Mouse (Mus musculus): ENCODE measurements around the gene Notch3. TPM values are rescaled to one million over a fixed set of nuclear protein-coding genes. Genes with fewer than 3 reads are reported as not detected.

The Notch3 gene
- total RNA-seq, 2 experiments from 2014 or later = 5.2 to 8.8 TPM

DNA sequence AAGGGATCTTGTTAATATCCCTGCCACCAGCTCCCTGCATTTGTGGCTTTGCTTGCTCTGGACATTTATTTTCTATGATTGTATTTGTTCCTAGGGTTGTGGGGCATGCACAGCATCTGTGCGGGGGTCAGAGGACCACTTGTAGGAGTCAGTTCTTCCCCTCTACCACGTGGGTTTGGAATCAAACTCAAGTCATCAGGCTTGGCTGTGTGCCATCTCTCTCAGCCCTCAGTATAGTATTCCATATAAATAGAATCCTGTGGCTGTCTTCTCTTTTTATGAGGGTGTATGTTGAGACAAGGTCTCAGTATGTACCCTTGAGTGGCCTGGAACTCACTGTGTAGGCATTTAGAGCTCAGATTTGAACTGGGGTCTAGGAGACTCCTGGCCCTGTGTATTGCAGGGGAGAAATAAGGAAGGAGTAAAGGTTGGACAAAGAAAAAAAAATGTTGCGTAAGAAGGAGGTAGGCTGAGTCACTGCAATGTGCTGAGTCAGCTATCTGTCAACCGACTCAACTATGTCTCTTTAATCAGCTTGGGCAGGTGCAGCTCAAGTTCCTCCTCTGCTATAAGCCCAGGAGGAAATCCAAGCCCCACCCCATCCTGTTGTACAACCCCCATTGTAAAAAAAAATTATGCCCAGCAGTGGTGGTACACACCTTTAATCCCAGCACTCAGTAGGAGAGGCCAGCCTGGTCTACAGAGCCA, 3.0 kb upstream of the Notch3 start:
- no peak for DNase-seq (ENCODE audit: low spot score in 2 of 2)

GRCm38 (mm10) chr17:32165803-32166595, 653 bp downstream of the Notch3 start:
- peak in 1 of 2 experiments; percentile 37 for DNase-seq (ENCODE audit: low spot score in 2 of 2)

- DNase-seq (ENCODE audit: low spot score in 2 of 2) = no peak
These were observed 1.3 kb downstream of the Notch3 start for GRCm38 (mm10) chr17:32165266-32165802.

GRCm38 (mm10) chr17:32164780-32165179, 1.9 kb downstream of the Notch3 start:
- no peak for DNase-seq (ENCODE audit: low spot score in 2 of 2)

DNA sequence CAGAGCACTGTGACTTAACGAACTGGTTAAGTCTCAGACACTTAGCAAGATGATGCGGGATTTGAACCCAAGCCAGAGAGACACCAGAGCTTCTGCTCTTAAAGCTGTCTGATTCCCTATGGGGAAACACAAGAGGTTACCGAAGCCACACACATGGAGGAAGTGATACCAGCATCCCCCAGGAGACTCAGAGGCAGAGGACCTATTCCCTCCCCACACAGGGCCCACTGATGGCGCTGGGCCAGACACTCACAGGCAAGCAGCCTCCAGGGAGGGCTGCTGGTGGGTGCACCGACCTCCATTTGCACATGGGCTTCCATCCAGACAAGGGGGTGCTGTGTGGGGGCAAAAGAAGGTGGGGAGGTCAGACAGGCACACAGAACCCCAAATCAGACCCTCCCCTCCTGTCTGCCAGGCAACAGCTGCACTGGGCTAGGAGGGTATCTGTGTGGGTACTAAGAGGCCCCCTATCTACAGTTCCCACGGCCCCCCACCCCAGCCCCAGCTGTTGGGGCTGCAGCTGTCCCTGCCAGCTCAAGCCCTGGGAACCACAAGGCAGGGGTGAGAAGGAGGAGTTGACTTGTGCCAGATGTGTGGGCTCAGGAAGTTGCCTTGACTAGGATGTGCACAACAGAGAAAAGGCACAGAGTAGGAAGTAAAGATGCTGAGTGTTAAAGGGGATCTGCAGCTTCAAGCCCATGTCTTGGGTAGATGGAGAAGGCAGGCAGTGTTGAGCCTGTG, 2.6 kb downstream of the Notch3 start:
- DNase-seq (ENCODE audit: low spot score in 2 of 2) = no peak

DNA sequence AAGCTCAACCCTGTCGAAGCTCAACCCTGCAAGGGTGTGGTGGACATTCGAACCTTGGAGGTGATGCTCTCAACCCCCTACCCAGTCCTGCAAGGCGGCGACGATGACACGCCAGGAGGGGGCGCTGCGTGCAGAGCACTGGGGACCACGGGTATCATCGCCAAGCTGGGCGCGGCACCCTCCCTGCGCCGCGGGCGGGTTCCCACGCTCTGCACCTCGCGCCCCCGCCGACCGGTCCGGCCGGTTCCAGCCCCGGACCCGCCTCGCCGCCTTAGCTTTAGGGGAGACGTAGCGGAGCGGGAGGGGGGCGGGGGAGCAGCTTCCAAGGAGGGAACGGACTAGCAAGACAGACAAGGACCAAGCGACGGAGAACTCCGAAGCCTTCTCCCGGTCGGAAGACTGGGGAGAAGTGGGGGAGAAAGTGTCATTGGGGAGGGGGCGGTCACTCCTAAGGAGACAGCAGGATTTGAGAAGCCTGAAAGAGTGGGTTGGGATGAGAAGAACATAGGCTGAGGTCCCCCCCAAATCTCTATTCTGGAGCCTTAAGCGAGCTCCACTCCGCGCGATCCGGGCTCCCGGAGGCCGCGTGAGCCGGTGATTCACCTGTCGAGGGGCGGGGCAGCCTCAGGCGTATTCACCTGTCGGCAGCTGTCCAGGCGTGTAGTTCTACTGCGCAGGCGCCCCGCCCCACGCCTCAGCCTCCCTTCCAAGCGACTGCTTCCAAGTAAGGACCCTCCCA, 4.4 kb downstream of the Notch3 start:
- DNase-seq (ENCODE audit: low spot score in 2 of 2) = peak; percentile 49 to 71

DNA sequence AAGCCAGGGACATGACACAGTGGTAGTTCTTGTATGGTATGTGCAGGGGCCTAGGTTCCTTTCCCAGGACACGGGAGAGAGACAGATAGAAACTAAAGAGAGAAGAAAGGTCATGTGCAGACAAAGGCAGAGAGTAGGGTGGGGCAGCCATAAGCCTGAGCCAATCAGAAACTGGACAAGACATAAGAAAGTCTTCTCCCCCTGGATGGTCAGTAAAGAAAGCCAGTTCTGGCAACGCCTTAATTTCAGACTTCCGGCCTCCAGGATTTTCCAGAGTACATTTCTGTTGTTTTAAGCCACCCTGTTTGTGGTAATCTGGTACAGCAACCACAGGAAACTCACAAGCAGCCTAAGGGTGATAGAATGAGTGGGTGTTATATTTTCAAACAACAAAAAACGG, 5.8 kb downstream of the Notch3 start:
- DNase-seq (ENCODE audit: low spot score in 2 of 2) = no peak

DNA sequence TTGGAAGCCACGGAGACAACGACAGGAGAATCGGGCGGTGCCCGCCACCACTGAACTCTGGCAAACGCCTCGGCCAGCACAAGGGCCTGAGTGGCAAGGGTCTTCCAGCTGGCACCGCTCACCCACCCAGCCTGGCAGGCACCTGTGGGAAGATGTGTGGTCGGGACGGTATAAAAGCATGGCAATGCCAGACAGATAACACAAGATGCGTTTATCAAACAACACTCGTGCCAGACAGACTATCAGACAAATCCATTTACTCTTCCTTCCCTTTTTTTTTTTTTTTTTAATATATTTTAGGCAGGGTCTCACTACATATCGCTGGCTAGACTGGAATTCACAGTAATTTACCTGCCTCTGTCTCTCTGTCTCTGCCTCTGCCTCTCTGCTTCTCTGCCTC, 7.8 kb downstream of the Notch3 start:
- no peak for DNase-seq (ENCODE audit: low spot score in 2 of 2)

DNA sequence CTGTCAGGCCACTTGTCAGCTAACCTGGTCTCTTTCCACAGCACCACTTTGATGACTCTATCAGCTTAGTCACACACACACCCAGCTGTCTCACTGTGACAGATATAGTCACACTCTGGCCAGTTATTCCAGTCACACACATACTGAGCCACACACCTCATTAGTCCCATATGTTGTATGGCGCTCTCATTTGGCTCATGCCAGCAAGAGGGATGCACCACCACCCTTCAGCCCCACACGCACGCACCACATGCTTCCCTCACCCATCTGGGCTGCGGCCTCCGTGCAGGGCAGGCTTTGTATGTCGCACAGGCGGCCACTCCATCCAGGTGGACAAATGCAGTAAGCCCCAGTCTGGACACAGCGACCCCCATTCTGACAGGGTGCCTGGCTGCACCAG, 19.9 kb downstream of the Notch3 start:
- no peak for DNase-seq (ENCODE audit: low spot score in 2 of 2)

DNA sequence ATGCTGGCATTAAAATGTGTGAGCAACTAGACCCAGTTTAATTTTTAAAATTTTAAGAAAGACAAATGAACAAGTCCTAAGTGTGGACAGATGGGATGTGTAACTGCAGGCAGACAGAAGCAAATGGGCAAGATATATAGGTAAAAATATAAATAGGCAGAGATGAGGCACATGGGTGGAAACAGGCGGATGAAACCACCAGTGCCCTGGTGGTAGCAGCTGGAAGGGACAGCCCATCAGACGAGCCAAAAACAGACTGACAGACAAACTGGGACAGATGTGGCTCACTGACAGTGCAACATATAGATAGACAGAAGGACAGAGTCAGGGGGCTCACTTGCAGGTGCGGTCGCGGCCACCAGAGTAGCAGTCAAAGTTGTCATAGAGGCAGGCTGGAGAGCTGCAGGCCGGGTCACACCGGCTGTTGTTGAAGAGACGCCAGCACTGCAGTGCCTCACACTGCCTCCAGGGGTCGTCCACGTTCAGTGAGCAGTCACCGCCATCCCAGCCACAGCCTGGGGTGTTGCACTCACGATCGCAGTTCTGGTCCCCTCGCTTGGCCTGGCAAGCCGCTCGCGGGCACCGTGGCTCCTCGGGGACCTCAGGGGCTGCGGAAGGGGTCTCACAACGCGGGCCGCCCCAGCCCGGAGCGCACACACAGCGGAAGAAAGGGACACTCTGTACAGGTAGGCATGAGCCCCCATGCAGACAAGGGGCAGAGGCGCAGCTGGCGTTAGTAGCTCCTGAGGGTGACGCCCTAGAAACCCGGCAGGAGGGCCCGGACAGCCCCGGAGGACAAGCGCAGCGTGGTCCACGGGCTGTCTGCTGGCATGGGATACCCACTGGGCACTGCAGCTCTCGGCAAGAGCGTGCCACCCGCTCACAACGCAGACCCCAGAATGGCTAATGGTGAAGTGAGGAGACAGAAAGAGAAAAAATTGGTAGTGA, 23.5 kb downstream of the Notch3 start:
- peak; percentile 83 to 88 for DNase-seq (ENCODE audit: low spot score in 2 of 2)

- DNase-seq (ENCODE audit: low spot score in 2 of 2) = no peak
These were observed 24.4 kb downstream of the Notch3 start for GRCm38 (mm10) chr17:32142234-32142633.

GRCm38 (mm10) chr17:32133375-32133774, 33.3 kb downstream of the Notch3 start:
- DNase-seq (ENCODE audit: low spot score in 2 of 2) = no peak

GRCm38 (mm10) chr17:32132087-32132486, 34.6 kb downstream of the Notch3 start:
- no peak for DNase-seq (ENCODE audit: low spot score in 2 of 2)

DNA sequence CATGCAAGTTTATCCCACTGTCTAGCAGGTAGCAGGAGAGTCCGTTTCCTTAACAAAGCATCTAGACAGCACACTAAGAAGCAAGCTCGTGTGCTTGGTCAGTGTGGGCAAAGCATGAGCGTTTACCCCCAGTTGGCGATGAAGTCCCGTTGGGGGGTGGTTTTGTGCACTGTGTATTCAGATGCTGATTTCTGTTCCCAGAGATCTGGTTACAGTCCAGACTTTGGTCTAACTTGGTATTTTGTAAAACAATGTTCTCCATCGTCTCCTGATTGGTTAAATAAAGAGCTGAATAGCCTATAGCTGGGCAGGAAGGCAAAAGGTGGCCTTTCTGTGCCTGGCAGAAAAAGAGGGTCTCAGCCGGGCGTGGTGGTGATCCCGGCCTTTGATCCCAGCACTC, 36.1 kb downstream of the Notch3 start:
- DNase-seq (ENCODE audit: low spot score in 2 of 2) = no peak

GRCm38 (mm10) chr17:32127195-32127594, 39.5 kb downstream of the Notch3 start:
- no peak for DNase-seq (ENCODE audit: low spot score in 2 of 2)

- no peak for DNase-seq (ENCODE audit: low spot score in 2 of 2)
These were observed 41.2 kb downstream of the Notch3 start for GRCm38 (mm10) chr17:32125407-32125806.

GRCm38 (mm10) chr17:32123545-32123944, 43.1 kb downstream of the Notch3 start:
- DNase-seq (ENCODE audit: low spot score in 2 of 2) = no peak

- peak in 1 of 2 experiments; percentile 39 for DNase-seq (ENCODE audit: low spot score in 2 of 2)
These were observed 44.1 kb downstream of the Notch3 start for GRCm38 (mm10) chr17:32122587-32122970.

DNA sequence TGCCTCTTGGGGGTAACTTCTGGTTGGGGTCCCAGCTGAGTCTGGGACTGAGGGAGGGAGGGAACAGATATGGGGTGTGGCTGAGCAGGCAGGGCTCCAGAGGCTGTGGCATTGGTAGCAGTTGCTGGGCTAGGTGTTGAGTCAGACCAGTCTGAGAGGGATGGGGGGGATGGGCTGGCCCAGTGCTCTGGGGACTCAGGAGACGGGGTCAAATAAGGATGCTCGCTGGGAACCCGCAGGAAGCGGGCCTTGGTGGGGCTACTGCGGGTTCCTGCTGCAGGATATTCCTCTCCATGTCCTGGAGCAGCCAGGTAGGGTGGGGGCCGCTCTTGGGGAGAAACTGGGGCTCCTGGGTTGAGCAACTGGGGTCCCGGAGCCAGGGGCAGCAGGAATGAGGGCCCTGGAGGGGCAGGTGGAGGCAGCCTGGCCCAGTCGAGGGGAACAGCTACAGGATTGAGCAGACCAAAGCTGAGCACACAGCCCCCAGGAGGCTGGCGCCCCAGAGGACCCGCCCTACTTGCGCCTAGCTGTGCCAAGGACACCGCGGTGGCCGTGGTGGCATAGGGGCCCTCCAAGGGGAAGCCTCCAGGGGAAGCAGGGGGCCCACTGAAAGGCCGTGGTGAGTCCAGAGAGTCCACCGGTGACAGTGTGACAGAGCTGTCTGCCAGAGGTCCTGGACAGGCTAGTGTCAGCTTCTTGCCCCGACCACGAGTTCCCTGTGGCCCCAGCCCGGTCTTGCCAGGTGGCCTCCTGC, 44.6 kb downstream of the Notch3 start:
- DNase-seq (ENCODE audit: low spot score in 2 of 2) = peak in 1 of 2 experiments; percentile 15
